Mouse (Mus musculus): ENCODE data around the gene Adam8.

DNA sequence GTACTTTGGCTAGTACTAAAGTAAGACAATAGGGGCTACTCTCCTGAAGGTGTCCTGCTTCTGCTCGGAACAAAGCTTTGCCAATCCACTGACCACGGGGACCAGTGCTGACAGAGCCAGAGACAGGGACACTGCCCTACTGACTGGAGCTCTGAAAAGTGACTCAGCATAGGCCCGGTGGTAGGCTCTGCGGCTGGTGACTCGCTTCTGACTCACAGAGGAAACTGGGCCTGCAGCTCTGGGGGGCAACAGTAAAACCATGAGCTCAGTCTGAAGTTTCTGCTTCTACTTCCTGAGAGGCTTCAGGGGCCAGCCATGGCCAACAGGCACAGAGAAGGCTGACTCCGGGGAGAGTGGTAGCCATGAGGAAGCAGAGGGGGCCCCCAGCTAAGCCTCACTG lies 20.9 kb downstream of the Adam8 start:
- TF ChIP-seq CTCF (IDR thresholded peaks at IDR 0.05; ENCODE audit: extremely low read depth, insufficient read depth, insufficient read length, insufficient replicate concordance), result no peak
- no peak for TF ChIP-seq POLR2A (IDR thresholded peaks at IDR 0.05; ENCODE audit: low read depth, low read length)
